Mouse (Mus musculus): ENCODE measurements around the gene Ttll4. TPM values are rescaled to one million over a fixed set of nuclear protein-coding genes. Genes with fewer than 3 reads are reported as not detected.

Ttll4 gene
- total RNA-seq (2021): 10 to 100 TPM; 11.7 to 19.7 TPM
- long read RNA-seq, experiment 1, full-length matches to known transcripts: 1 of 7 reads
- long read RNA-seq, experiment 1, partial matches to known transcripts: 1 of 7 reads
- long read RNA-seq, experiment 1, other reads (novel, unspliced or antisense): 5 of 7 reads
- long read RNA-seq, experiment 2, full-length matches to known transcripts: 2 of 13 reads
- long read RNA-seq, experiment 2, partial matches to known transcripts: 1 of 13 reads
- long read RNA-seq, experiment 2, other reads (novel, unspliced or antisense): 10 of 13 reads

DNA sequence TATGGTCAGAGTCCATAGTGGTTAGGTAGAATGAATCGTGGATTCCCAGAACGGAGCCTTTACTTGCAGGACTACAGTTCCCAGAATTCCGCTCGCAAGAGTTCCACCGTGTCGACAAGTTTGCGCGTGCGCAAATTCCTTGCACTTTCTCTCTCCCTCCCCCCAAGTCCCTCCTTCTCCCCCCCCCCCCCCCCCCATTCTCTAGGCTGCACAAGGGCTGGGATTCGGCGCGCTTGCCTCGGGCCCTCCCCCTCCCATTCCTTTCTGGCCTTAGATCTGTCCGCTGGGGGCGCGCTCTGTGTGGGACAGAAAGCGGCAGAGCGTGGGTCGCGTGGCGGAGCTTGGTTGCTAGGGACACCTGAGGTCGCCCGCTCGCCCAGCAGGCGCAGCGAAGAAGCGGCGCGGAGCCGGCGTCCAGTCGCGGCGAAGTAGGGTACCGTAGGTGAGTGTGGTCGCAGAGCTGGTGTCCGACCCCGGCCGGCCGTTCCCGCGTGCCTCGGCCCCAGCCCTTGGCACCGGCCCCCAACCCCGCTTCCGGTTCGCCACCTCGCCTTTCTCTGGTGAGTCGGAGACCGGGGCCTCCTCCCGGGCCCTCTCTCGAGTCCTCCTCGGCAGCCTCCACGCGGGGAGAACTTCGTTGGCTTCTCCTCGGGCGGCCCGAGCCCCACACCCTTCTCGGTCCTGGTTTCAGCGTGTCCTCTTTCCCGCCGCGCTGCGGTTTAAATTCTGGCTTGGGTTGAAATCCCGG, at the start of gene Ttll4:
TSS of gene Ttll4 (plus strand) at position 298 of the 748 bp plus-strand sequence.
- TF ChIP-seq CTCF (IDR thresholded peaks at IDR 0.05): peak; percentile 69
- H3K27ac ChIP-seq: peak within 1 kb of the TSS; percentile 96
- intact Hi-C loops (cut with DNase I): loop anchor here (10.0 kb wide), 2 partner anchors 53 to 93 kb away; partner anchors contain the start of gene Cyp27a1
- DNase-seq: peak; percentile 97
- peak within 1 kb of the TSS; percentile 77 for H3K4me3 ChIP-seq

DNA sequence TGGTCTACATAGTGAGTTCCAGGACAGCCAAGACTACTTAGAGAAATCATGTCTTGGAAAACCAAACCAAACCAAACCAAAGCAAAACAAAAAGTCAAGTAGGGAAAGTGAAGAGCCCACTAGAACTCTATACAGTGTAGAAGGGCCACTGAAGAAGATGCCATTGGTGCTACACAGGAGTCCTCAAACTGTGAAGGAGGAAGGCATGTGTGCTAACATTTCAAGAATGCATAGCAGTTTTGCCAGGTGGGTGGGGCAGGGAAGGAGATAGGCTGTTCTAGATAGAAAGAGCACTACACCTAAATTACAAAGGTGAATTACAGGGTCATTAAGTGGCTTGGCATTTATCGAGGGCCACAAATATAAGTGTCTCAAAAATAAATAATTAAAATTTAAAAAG, 37.4 kb upstream of the Ttll4 start:
- Histone ChIP-seq H3K27ac (no peak overlapping the region), H3K4me3 (no peak overlapping the region)
- DNase-seq: no peak
- no peak for TF ChIP-seq CTCF (IDR thresholded peaks at IDR 0.05)
- intact Hi-C loops (cut with DNase I): no loop called here

- intact Hi-C loops (cut with DNase I): no loop called here
- no peak for TF ChIP-seq CTCF (IDR thresholded peaks at IDR 0.05)
- H3K4me3 ChIP-seq: no peak overlapping the region
- no peak for DNase-seq
- no peak overlapping the region for H3K27ac ChIP-seq
Measured at GRCm38 (mm10) chr1:74626076-74626475, 35.5 kb upstream of the Ttll4 start.

- no peak overlapping the region for H3K27ac ChIP-seq
- H3K4me3 ChIP-seq: no peak overlapping the region
- intact Hi-C loops (cut with DNase I): no loop called here
- no peak for DNase-seq
- TF ChIP-seq CTCF (IDR thresholded peaks at IDR 0.05): no peak
Measured at GRCm38 (mm10) chr1:74628001-74628400, 33.5 kb upstream of the Ttll4 start.

DNA sequence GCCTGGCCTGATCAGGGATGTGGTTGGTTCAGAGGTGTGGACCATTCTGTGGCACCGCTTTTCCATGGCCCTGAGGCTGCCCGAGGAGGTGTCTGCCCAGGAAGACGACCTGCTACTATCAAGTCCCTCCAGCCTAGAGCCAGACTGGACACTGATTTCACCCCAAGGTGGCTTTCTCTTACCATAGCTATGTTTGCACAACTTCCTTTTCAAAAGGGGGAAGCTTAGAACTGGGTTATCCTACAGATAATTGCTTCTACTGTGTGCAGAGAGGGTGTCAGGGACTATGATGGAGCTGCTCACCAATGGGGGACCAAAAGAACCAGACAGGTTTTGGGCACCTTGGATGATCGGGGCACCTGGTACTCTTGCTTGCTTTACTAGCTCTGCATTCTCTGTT, 28.8 kb upstream of the Ttll4 start:
- Histone ChIP-seq H3K4me3 (no peak overlapping the region), H3K27ac (no peak overlapping the region)
- TF ChIP-seq CTCF (IDR thresholded peaks at IDR 0.05): no peak
- no peak for DNase-seq
- intact Hi-C loops (cut with DNase I): no loop called here

GRCm38 (mm10) chr1:74643524-74643923, 18.0 kb upstream of the Ttll4 start:
- H3K4me3 ChIP-seq: no peak overlapping the region
- DNase-seq: no peak
- intact Hi-C loops (cut with DNase I): no loop called here
- TF ChIP-seq CTCF (IDR thresholded peaks at IDR 0.05): no peak
- H3K27ac ChIP-seq: no peak overlapping the region

GRCm38 (mm10) chr1:74643926-74644325, 17.6 kb upstream of the Ttll4 start:
- no peak for DNase-seq
- H3K4me3 ChIP-seq: no peak overlapping the region
- intact Hi-C loops (cut with DNase I): no loop called here
- TF ChIP-seq CTCF (IDR thresholded peaks at IDR 0.05): peak; percentile 31; the same call in 1 of the 2 replicates
- no peak overlapping the region for H3K27ac ChIP-seq

DNA sequence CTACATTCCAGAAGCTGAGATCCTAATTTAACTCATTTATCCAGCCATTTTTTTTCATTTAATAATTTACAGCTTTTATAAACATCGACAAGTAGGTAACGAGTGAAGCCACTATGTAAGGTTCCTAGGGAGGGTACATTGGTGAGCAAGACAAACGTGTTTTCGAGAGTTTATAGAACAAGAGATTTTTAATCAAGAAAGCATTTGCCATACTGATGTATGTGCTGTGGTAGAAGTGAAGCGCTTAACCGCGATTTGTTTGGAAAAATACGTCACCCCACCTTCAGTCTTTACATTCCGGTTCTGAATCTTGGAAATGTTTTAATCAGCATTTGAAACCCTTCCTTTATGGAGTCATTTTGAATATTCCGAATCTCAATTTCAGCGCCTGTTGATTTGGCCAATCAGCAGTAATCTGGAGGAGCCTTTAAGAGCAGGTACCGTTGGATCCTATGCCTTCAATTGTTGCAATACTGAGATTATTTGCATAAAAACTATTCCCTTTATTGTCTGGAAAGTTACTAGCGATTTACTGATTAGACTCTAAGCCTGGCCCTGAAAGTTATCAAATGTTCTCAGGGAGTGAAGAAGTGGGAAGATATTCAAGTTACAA, 814 bp downstream of the Ttll4 start:
- H3K27ac ChIP-seq: peak overlapping the region; percentile 96
- intact Hi-C loops (cut with DNase I): loop anchor here (10.0 kb wide), 2 partner anchors 52 to 92 kb away; partner anchors contain the start of gene Cyp27a1
- DNase-seq: no peak
- peak overlapping the region; percentile 77 for H3K4me3 ChIP-seq
- TF ChIP-seq CTCF (IDR thresholded peaks at IDR 0.05): no peak

DNA sequence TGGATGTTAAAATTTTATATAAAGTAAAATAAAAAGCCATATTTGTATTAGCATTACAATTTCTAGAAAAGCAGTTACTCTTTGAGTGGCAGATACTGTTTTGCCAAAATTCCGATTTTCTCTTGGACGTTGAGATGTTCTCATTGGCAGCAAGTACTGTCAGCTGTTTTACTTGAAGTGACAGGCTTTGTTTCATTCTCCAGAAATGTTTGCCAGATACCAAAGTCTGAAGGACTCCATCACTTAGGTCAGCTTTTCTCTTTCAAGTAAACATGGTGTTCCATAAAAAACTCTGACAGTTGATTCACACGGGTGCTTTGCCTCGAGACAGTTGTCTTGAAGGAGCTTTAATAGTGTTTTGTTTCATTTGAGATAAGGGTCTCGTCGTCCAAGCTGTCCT, 3.6 kb downstream of the Ttll4 start:
- no peak for DNase-seq
- intact Hi-C loops (cut with DNase I): loop anchor here (10.0 kb wide), 2 partner anchors 50 to 90 kb away; partner anchors contain the start of gene Cyp27a1
- no peak for TF ChIP-seq CTCF (IDR thresholded peaks at IDR 0.05)
- Histone ChIP-seq H3K27ac (no peak overlapping the region), H3K4me3 (no peak overlapping the region)

DNA sequence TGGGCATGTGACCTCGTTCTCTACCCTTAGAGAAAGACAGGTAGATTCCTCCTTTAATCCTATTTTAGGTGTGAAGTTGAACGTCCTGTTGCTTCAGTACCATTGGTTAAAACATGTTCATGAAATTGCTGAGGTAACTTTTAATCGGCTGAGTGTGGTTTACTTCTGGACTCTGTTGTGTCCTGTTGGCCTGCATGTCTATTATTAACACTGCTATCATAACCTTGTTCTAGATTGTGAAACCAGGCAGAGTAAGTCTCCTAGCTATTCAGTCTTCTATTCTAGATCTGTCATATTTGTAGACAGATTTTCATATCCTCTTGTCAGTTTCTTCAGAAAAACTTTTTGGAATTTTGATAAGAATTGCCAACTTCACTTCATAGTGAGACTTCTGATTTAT, 6.8 kb downstream of the Ttll4 start:
- TF ChIP-seq CTCF (IDR thresholded peaks at IDR 0.05): no peak
- H3K27ac ChIP-seq: peak overlapping the region; percentile 58
- intact Hi-C loops (cut with DNase I): loop anchor here (10.0 kb wide), 2 partner anchors 46 to 86 kb away; partner anchors contain the start of gene Cyp27a1
- no peak for DNase-seq
- no peak overlapping the region for H3K4me3 ChIP-seq

DNA sequence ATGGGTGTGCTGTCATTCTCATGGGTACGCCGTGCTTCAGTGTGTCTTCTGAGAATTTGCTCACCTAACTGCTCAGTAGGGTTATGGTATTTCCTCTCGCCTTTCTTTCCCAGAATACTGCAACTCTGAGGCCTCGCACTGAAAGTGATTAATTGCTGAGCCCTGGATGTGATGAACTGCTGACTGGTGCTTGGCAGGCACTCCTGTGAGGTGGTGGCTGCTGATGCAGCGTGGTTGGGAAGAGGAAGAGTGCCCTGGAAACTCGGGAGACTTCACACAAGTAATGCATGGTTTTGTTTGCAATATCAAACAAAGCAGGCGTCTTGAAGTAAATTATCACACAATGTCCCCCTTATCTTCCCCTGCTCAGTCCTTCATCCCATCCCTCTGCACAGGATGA, 11.2 kb downstream of the Ttll4 start:
- Histone ChIP-seq H3K4me3 (no peak overlapping the region), H3K27ac (peak overlapping the region; percentile 75)
- peak; percentile 75 for DNase-seq
- no peak for TF ChIP-seq CTCF (IDR thresholded peaks at IDR 0.05)
- intact Hi-C loops (cut with DNase I): no loop called here

GRCm38 (mm10) chr1:74676863-74677262, 15.3 kb downstream of the Ttll4 start:
- no peak overlapping the region for H3K27ac ChIP-seq
- no peak for DNase-seq
- intact Hi-C loops (cut with DNase I): no loop called here
- no peak for TF ChIP-seq CTCF (IDR thresholded peaks at IDR 0.05)
- H3K4me3 ChIP-seq: no peak overlapping the region

DNA sequence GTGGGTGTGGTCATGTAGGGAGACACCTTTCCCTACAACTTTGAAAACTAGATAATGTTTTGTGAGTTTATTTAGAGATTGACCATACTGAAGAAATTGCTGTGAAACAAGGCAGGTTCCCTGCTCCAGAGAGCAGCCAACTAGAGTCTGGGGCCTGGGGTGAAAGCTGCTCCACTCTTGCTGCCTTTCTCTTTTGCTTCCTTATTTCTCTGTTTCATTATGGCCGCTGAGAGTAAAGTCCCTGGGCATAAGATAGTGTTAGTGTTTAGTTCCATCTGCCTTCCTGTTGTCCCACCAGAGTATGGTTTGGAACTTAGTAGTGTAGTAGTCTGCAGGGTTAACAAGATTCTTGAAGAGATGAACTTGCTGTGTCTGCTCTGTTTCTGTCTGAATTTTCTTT, 16.3 kb downstream of the Ttll4 start:
- DNase-seq: no peak
- H3K27ac ChIP-seq: no peak overlapping the region
- H3K4me3 ChIP-seq: no peak overlapping the region
- intact Hi-C loops (cut with DNase I): no loop called here
- no peak for TF ChIP-seq CTCF (IDR thresholded peaks at IDR 0.05)

All from gastrocnemius, adult 2 months (tissue).